Mouse (Mus musculus) embryo, embryonic 11 days (tissue): ENCODE results near the gene Man1b1.

ENCODE experiments used
- DNase-seq: peaks from one replicate; pipeline ENCODE4 v3.0.0-alpha.2; 2015

Man1b1 gene

GRCm38 (mm10) chr2:25332286-25333160 lies at the start of gene Man1b1:
Man1b1 (plus strand) TSS chr2:25332338.
- DNase-seq, result peak; percentile 100

DNA sequence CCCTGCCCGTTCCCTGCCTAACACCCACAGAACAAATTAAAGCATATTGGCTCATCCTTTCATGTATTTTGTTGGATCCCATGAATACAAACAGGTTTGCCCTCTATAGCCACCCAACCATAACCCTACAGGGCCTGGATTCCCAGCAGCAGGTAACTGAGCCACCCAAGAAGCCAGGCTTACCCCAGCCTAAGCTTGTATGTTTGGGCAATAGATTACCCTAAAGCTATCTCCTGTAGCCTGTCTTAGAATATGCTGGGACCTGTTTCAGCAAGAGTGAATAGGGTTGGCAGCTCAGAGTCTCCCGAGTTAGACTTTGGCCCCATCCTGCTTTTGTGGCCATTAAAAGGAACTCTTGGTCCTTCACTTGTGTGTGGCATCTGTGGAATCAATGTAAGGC lies 46.6 kb upstream of the Man1b1 start:
- no peak for DNase-seq

DNA sequence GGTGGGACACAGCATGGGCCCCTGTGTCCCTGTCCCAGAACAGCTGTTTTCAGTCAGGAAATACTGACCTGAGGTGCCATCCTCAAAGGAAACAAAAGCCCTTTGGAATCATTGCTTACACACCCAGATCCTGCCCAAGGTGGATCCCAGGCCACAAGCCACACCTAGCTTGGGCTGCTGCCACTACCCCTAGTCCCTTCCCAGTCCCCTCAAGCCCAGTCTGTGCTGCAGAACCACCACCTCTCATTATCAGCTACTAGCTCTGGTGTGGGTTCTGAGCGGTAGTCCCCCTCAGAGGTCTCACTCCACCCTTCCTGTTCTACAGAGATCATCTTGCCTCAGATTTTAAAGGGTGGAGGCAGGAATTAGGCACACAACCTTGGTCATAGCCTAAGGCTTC lies 45.8 kb upstream of the Man1b1 start:
- no peak for DNase-seq

- no peak for DNase-seq
These were observed 45.1 kb upstream of the Man1b1 start for GRCm38 (mm10) chr2:25286837-25287636.

GRCm38 (mm10) chr2:25287927-25288649 lies 44.0 kb upstream of the Man1b1 start, which contains the start of gene Tmem210:
Tmem210 (plus strand) TSS chr2:25288145.
- no peak for DNase-seq

DNA sequence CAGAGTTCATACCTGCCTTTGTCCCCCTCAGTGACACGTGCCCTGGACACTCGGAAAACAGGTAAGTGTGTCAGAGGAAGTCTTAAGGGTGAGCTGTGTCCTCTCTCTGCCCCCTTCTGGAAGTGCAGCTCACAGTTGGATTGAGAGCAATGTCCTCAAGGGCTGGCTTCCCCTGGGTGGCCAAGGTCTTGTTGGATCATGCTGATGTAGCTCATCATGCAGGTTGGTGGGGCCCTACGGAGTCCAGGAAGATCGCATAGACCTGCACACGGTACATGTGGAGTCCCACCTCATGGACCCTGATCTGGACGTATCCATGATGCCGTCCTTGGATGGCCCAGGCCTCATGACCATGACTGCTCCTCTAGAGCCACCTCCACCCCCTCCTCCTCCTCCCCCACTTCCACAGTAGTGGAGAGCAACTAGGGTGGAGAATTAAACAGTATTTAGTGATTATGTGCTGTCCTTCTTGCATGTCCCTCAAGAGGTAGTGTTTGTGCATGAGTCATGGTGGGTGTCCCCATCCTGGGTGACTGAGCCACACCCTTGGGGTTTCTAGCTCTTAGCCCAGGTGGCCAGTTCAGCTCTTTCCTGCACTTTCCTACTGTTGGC lies 43.3 kb upstream of the Man1b1 start:
- no peak for DNase-seq

GRCm38 (mm10) chr2:25289651-25290050 lies 42.5 kb upstream of the Man1b1 start, which contains the start of gene Lrrc26:
Lrrc26 (plus strand) TSS chr2:25289915.
- DNase-seq, result no peak

GRCm38 (mm10) chr2:25290101-25290815 lies 41.9 kb upstream of the Man1b1 start:
- no peak for DNase-seq

DNA sequence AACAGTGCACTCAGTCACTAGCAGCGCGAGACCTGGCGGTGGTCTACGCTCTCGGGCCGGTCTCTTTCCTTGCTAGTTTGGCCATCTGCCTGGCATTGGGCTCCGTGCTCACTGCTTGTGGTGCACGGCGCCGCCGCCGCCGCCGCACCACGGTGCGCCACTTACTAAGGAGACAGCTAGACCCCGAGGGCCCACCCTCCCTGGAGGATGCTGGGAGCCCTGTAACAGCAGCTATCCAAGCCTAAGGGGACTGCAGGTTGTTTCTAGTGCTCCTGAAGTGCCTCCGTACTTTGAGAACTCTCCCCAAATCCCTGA lies 41.4 kb upstream of the Man1b1 start:
- no peak for DNase-seq

- DNase-seq, result no peak
These were observed 40.7 kb upstream of the Man1b1 start for GRCm38 (mm10) chr2:25291184-25292053.

DNA sequence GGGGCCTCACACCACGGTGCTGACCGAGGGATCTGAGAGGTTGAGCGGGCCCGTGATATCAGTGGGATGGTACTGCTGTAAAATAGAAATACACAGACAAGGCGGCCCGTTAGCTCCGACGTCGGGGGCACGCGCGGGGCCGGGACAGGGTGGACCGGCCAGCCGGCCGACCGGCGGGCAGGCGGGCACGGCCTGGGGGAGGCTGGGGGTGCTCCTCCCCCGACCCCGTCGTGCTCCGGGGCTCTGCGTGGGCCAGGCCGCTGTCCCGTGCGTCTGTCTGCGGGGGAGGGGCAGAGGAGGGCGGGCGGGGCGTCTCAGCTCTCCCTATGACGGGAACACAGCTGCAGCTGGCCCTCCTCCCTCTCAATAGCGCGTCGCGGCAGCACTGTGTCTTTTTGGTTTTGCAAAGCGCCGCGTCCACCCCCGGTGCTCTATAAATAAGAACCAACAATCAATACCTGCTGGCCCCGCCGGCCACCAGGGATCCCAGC lies 40.0 kb upstream of the Man1b1 start:
- DNase-seq, result no peak

DNA sequence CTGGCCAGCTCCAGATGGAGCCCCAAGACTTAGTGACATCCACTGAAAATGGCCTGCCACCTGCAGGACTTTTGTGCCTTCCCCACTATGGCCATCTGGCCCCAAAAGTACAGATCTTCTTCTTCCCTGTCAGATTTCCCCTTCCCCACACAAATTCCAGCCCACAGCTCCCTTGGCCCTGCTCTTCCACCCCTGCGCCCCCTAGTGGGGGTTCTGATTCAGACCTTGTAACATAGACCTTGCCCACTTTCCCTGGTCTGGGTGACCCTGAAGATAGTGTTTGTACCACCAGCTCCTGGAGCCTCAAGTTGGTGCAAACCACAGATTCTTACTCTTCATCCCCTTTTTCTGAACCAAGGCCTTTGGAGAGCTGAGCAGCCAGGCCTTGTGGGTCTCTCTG lies 39.3 kb upstream of the Man1b1 start:
- peak; percentile 85 for DNase-seq

- no peak for DNase-seq
These were observed 38.4 kb upstream of the Man1b1 start for GRCm38 (mm10) chr2:25293706-25294105.

GRCm38 (mm10) chr2:25297093-25297492 lies 35.0 kb upstream of the Man1b1 start:
- DNase-seq, result no peak

- no peak for DNase-seq
These were observed 34.1 kb upstream of the Man1b1 start for GRCm38 (mm10) chr2:25298046-25298445.

GRCm38 (mm10) chr2:25303452-25303851 lies 28.7 kb upstream of the Man1b1 start:
- no peak for DNase-seq

DNA sequence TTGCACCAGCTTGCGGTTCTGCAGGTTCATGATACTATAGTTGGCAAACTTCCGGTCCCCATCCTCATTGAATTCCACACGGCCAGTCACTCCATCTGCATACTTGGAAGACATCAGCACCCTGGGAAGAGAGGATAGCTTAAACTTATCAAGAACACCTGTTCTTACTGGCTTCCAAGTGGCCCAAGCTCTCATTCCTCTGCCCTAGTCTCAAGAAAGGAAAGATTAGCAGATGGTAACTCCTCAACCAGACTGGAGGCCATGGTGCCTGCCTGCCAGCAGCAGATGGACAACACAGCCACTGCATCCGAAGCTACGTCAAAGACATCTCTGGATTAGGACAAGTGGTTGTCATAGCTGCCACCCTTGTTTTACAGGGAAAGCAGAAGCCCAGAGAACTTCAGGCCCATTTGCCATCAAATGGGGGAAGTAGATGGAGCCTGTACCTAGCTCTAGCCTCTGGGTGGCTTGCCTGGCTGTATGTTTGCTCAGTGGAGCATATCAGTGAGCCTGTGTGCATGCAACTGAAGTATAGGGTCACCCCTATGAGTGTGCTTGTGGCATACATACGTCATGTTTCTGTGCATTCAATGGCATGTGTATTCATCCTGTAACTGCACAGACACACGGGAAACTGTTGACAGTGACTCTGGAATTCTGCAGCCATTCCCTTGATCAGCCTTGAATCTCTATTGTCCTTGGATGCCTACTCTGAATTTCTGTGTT lies 28.0 kb upstream of the Man1b1 start:
- DNase-seq, result no peak

- peak; percentile 79 for DNase-seq
These were observed 27.2 kb upstream of the Man1b1 start for GRCm38 (mm10) chr2:25304657-25305541.
